Mouse (Mus musculus) G1E-ER4 (cell line): Measurements from ENCODE around the gene 4921501E09Rik. TPM values are rescaled to one million over a fixed set of nuclear protein-coding genes. Genes with fewer than 3 reads are reported as not detected.

Experiments
- GATA1 ChIP-seq: IDR thresholded peaks from one replicate; pipeline ENCODE4 v1.8.0; 2012; ENCODE audit warnings: low read length, inconsistent platforms
- polyA plus RNA-seq: library from polyadenylated mRNA; stranded (reverse); fragments of >175 nt; gene quantifications from 2 replicates; pipeline ENCODE4 v1.2.3, GENCODE M21; 2012

4921501E09Rik gene
- not detected in 2 replicates for polyA plus RNA-seq

DNA sequence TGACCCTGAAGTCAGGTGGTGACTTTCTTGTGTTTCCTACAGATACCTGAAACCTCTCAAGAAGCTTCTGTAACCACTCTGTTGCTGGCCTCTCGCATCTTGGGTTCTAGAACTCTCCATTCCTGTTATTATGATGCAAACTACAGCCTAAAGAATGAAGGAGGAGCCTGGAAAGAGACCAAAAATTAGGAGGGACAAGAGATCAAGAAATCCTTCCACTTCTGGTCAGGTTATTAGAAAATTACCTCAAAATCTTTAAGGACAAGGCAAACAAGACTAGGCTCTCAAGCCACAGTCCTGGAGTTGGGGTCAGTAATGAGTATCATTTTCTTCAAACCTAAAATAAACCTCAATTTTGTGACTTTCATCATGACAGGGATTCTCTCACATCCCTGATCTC, at the start of gene 4921501E09Rik:
4921501E09Rik (minus strand) TSS at position 101 of the 400 bp plus-strand sequence.
- TF ChIP-seq GATA1, result no peak

DNA sequence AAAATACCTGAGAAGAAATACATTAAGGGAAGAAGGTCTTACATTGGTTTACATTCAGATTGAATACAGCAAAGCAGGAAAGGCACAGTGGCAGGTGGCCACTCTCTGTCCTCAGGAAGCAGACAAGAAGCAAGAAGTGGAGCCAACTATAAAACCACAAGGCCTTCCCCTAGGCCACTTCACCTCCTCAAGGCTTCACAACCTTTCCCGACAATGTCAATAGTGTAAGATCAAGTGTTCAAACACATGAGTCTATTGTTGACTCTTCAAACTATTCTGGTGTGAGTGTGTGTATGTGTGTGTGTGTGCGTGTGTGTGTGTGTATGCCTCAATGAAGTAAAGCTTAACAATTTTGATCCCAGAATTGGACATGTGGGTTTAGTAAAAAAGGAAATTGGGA, 29.5 kb upstream of the 4921501E09Rik start:
- no peak for TF ChIP-seq GATA1

DNA sequence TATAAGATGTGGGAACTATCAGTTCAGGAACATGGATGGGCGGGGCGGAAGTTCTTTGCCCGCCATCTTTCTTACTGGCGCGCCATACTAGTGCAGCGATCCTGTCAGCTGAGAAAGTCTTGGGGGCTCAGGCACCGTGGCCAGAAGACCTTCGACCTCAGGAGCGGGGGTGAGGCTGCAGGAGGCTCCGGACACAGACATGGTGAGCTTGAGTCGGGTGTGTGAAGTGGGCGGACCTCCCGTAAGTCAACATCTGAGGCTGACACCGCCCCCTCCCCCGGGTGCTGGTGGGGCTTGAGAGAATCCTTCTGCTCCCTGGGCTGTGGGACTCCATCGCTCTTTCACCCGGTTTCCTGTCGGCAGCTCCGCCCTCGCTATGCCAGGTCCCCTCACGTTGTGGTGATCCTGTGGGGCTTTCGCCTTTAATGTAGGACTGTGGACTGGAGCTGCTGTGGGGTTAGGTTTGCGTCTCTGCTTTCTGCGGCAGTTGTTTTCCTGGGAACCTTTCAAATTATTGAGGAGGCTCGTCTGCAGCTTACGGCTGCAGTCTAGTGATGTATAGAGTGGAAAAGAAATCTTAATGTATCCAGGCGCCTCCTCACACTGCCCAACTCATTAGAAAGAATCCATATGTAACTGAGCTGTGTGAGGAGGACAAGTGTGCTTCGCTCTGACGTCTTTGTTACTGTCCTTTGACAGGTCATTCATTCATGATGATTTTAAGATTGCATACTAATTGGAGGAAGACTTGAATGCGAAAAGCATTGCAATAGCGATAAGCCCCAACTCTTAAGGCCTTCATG, 24.7 kb upstream of the 4921501E09Rik start:
- TF ChIP-seq GATA1, result no peak

DNA sequence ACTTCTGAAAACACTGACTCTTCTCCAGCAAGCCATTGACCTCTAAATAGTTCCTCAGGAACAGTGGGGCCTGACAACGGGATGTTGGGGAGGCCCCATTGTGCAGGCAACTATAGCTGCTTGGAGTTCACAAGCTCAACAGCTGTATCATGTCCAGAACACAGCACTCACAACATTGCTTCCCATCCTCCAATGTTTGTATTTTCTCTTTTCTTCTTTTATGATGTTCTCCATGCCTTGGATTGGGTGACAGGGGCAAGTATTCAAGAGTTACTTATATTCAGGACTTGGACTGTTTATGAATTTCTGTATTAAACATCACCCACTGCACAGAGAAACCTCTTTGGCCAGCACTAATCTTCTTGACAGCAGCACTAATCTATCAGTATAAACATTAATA, 23.8 kb upstream of the 4921501E09Rik start:
- TF ChIP-seq GATA1, result no peak

DNA sequence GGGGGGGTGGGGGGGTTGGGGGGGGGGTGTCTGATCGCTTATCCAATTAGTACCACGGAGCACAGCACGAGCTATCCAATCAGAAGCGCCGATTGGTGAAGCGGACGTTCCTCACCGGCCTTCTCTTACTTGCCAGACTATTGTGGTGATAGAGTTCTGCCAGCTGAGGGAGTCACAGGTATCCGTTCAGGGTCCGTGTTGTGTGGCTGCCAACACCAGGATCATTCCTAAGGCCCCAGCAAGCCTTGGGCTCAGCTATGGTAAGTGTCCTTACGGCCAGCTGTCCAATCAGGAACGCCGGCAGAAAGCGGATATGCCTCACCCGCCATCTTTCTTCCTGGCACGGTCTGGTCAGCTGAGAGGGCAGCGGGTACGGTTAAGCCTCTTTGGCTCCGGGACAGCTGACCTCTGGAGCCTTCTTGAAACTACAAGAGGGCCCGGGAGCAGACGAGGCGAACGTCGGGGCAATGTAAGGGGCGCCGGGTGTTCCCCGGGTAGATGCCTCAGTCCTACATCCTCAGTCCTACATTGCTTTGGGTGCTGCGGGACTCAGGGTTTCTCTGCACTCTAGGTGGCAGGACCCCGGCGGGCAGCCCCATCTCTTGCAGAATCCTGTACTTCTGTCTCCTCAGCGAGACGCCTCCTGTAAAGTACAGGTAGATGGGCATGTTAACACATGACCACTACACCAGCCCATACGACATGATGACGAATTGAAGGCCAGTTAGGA, 21.5 kb upstream of the 4921501E09Rik start, which contains the start of gene Zfp563:
Zfp563 (plus strand) TSS at position 91 of the 730 bp plus-strand sequence.
- TF ChIP-seq GATA1, result no peak

DNA sequence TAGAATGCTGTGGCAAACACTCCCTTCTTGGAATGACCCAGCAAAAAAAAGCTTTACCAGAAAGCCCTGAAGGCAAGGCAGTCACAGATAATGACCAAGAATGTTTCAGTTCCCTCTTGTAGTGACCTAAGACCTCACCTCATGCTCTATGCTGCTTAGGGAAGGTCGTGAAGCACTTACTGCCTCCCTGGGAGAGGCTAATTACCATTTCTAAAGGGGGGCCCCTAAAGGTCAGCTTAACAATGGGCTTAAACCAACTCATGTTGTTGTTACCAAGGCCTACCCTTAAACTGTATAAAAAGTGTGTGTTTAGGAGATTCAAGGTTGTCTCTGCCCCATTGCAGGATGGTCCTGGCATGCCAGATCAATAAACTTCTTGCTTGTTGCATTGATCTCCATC, 4.9 kb downstream of the 4921501E09Rik start:
- TF ChIP-seq GATA1, result no peak

DNA sequence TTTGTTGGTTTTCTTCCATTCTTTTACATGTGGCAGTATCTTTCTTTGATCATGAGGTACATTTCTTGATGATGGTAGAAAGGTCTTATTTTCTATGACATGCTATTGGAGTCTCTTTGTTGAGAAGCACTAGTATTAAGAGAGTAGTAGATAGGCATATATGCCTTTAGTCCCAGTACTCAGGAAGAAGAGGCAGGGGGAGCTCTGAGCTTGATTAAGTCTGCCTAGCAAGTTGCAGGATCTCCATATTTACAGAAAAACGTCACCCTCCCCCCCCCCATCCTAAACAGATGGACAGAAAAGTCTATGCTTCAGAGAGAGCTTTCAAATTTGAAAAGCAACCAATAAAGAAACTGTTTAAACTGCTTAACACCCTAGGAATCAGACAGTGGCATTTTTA, 9.1 kb downstream of the 4921501E09Rik start:
- no peak for TF ChIP-seq GATA1

DNA sequence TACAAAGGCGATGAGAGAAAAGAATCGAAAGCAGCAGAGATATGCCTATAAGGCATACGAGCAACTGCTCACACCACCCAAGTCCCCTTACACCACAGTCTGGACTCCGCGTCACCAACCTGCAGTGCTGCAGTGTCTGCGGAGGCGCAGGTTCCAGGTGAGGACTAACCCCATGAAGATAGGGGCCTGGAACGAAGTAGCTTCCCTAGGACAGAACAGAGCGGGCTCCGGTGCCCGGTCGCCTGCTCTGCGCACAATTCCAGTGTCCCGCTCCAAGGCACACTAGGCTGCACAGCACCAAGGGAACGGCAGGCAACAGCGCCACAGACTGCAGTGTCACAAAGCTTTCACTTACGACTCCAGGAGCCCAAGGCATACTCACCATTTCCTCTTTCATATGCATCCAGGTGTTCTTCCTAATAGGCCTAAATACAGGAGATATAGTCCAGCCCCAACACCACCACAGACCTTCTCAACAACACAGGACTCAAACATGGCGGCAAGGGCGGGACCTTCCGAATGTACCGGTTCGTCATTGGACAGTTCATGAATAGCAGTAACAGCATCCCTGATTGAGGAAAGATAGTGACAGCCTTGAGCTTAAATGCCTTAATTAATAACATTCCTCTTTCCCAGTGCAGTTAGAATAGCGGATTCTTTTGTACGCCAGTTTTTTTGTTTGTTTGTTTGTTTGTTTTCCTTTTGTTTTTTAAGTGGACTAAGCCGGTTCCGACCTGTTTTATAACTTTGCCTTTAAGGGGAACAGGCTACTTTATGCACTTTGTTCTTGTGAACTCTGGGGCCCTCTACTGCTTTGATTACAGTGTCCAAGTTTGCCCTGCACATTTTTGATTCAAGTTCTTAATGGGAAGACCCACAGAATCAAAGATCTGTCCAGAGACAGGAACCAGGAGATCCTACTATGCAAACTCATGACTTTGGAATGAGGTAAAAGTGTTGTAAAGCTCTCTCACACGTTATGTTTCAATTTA, 34.7 kb downstream of the 4921501E09Rik start, which contains the start of gene Zfp763:
Zfp763 (minus strand) TSS at position 503 of the 992 bp plus-strand sequence.
- no peak for TF ChIP-seq GATA1

DNA sequence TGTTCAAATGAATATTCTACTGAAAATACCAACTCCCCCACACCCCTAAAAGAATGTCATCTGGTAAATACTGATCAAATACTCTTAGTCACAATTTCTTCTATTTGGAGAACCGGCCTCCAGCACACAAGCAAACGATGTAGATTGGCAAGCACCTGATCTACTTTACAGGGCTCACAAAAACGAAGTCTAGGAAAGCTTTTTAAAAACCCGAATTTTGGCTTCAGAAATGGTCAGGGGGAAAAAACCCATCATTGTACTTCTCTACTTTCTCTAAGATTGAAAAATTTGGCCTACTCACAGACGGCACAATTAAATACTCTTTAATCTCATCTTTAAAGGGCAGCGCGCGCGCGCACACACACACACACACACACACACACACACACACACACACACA, 35.5 kb downstream of the 4921501E09Rik start:
- TF ChIP-seq GATA1, result no peak

Other genes with a start within 250 kb of the 4921501E09Rik start
- gene Zfp799, start 237.8 kb downstream of the 4921501E09Rik start, polyA plus RNA-seq, result 0.22 and 1.0 TPM in 2 replicates
- 0.11 and 0.17 TPM in 2 replicates for gene Zfp870, start 176.4 kb downstream of the 4921501E09Rik start, polyA plus RNA-seq
- gene Cyp4f14, start 150.7 kb downstream of the 4921501E09Rik start, polyA plus RNA-seq, result not detected in 2 replicates
- 14.2 and 21.1 TPM in 2 replicates for gene Cyp4f13, start 120.7 kb downstream of the 4921501E09Rik start, polyA plus RNA-seq
- 0.11 and 0.28 TPM in 2 replicates for gene Zfp472, start 102.2 kb downstream of the 4921501E09Rik start, polyA plus RNA-seq
- 0.13 and 0.15 TPM in 2 replicates for gene Zfp952, start 74.9 kb downstream of the 4921501E09Rik start, polyA plus RNA-seq
- gene Zfp763, start 34.7 kb downstream of the 4921501E09Rik start, polyA plus RNA-seq, result 0.03 and 0.13 TPM in 2 replicates
- 0.25 and 0.94 TPM in 2 replicates for gene Zfp563, start 21.3 kb upstream of the 4921501E09Rik start, polyA plus RNA-seq
- not detected in 2 replicates for gene Morc2b, start 71.6 kb upstream of the 4921501E09Rik start, polyA plus RNA-seq
- not detected in 2 replicates for gene Olfr55, start 100.4 kb upstream of the 4921501E09Rik start, polyA plus RNA-seq
- not detected in 2 replicates for gene Olfr239, start 123.2 kb upstream of the 4921501E09Rik start, polyA plus RNA-seq
- gene Olfr1564, start 153.6 kb upstream of the 4921501E09Rik start, polyA plus RNA-seq, result not detected in 2 replicates
- gene Zfp955a, start 187.1 kb upstream of the 4921501E09Rik start, polyA plus RNA-seq, result 0.19 and 0.38 TPM in 2 replicates
- not detected in 2 replicates for gene Olfr63, start 196.6 kb upstream of the 4921501E09Rik start, polyA plus RNA-seq
- 0.32 and 0.40 TPM in 2 replicates for gene Zfp955b, start 221.5 kb upstream of the 4921501E09Rik start, polyA plus RNA-seq